Mouse (Mus musculus) heart, adult 2 months (tissue): ENCODE data around the gene Trim30c.
"Not testable (repeated sequence)": the region's sequence is repeated elsewhere in the genome, so short reads cannot be mapped to it uniquely, and the experiment has no call there.

ENCODE experiments used
- CTCF ChIP-seq: fragments of 200-600 bp; IDR thresholded peaks from 2 replicates; pipeline ENCODE4 v1.8.1; 2022; ENCODE audit warnings: antibody characterized with exemption, mild to moderate bottlenecking, moderate library complexity
- POLR2A ChIP-seq: fragments of 200-500 bp; IDR thresholded peaks from 2 replicates; pipeline ENCODE4 v1.6.1; 2011; ENCODE audit warnings: mild to moderate bottlenecking, low read depth, low read length, control low read depth; ENCODE audit not compliant: insufficient read depth

- TF ChIP-seq POLR2A, CTCF: not testable (repeated sequence)
These were observed 59.9 kb downstream of the Trim30c start for GRCm38 (mm10) chr7:104340744-104341143.
